Mouse (Mus musculus): Measurements from ENCODE around the gene Traip.
A peak's percentile ranks its signal among the peaks of the same experiment; 100 is the strongest.

DNA sequence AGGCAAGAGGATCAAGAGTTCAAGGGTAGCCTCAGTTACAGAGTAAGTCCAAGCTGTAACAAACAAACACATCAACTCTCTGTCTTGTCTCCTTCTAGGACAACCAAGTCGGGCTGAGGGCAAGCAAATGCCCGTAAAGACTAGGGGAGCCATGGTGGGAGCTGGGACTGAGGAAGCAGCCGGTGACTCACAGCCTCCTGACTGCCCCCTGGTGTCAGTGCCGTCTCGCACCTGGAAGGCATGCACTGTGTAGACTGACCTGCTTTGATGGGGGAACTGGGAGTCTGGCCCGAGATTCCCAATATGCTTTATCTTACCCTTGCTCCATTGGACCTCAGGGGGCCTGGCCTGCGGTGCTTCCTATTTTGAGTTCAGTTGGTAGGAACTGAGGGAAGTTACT is 26.9 kb upstream of the Traip start:
- TF ChIP-seq CTCF (conservative IDR thresholded peaks at IDR 0.05; ENCODE audit: insufficient read depth, insufficient read length, low read depth, low read length), result peak; percentile 78
- no peak for TF ChIP-seq POLR2A (IDR thresholded peaks at IDR 0.05; ENCODE audit: low read depth, low read length)

Measured in kidney, adult 2 months (tissue).